Comparison of ENCODE assay signal across 13 mouse cellular contexts in genomic region chr6:17077720-17078119, GRCm38 (mm10). TPM values are rescaled to one million over a fixed set of nuclear protein-coding genes. Genes with fewer than 3 reads are reported as not detected.
DNase-seq lines count a peak whose midpoint lies in the region; ATAC-seq and TF ChIP-seq lines count a peak whose summit lies in the region.
"Had no signal": no experiment of that assay in that cellular context is flagged by ENCODE, and none has a peak within 500 bp of the region (broad histone marks: within the 10 kb centered on the region; RNA-seq: fewer than 3 reads in every experiment).

No protein-coding gene starts in this region.

- H3K9ac ChIP-seq in limb, embryonic 11.5 days (ENCODE audit: low read length): no peak overlapping the region
- H3K9ac ChIP-seq: hindbrain, embryonic 13.5 days; lung, embryonic 15.5 days; neural tube, embryonic 12.5 days had no signal

- H3K9me3 ChIP-seq in limb, embryonic 11.5 days (ENCODE audit: control insufficient read depth, low read length): no peaks in the 10 kb centered on the region
- no peaks in the 10 kb centered on the region for H3K9me3 ChIP-seq in limb, embryonic 10.5 days (replicated peaks)
- H3K9me3 ChIP-seq: hindbrain, embryonic 13.5 days; lung, embryonic 15.5 days; neural tube, embryonic 12.5 days had no signal

- H3K4me1 ChIP-seq in limb, embryonic 11.5 days (ENCODE audit: control insufficient read depth, insufficient read depth, low read length): peaks cover 4% of the 10 kb centered on the region; the same call in 1 of the 2 replicates
- peaks cover 22% of the 10 kb centered on the region for H3K4me1 ChIP-seq in limb, embryonic 10.5 days
- H3K4me1 ChIP-seq in kidney, adult 2 months (ENCODE audit: control insufficient read depth, insufficient read depth, low read length): peaks cover 8% of the 10 kb centered on the region; the same call in 1 of the 2 replicates

- TF ChIP-seq POLR2A in brain, embryonic 14.5 days (IDR thresholded peaks at IDR 0.05; ENCODE audit: borderline replicate concordance, extremely low read depth, insufficient read depth, insufficient read length, poor library complexity, severe bottlenecking): no peak
- no peak for TF ChIP-seq POLR2A in kidney, adult 2 months (IDR thresholded peaks at IDR 0.05; ENCODE audit: low read depth, low read length)

- DNase-seq in limb, embryonic 11.5 days (ENCODE audit: low spot score): no peak
- no peak for DNase-seq in limb, embryonic 10.5 days (ENCODE audit: low spot score)
- peak; percentile 47 for DNase-seq in brain, embryonic 14.5 days (ENCODE audit: low read depth)
- peak; percentile 58 for DNase-seq in kidney, adult 2 months
- peak; percentile 27 for DNase-seq in lung, postnatal 25 days (ENCODE audit: low spot score)
- no peak for DNase-seq in adrenal gland, postnatal 25 days
- no peak for DNase-seq in gastrocnemius, adult 18-20 months (ENCODE audit: low spot score)
- DNase-seq in gastrocnemius, adult 8-10 months (ENCODE audit: low spot score in 2 of 2): no peak
- DNase-seq: cerebellum, adult 2 months; spleen, adult 18-20 months had no signal

- no peak for ATAC-seq in limb, embryonic 11.5 days (ENCODE audit: insufficient number of reproducible peaks, low FRiP score, low TSS enrichment, low read depth)

- H3K27me3 ChIP-seq in limb, embryonic 11.5 days (ENCODE audit: control insufficient read depth, insufficient read depth, low read length): no peaks in the 10 kb centered on the region
- H3K27me3 ChIP-seq in limb, embryonic 10.5 days (ENCODE audit: low read depth, poor library complexity, severe bottlenecking): no peaks in the 10 kb centered on the region
- no peaks in the 10 kb centered on the region for H3K27me3 ChIP-seq in kidney, adult 2 months (replicated peaks; ENCODE audit: control insufficient read depth, insufficient read depth, low read length)
- H3K27me3 ChIP-seq: hindbrain, embryonic 13.5 days; lung, embryonic 15.5 days; neural tube, embryonic 12.5 days had no signal

- WGBS in limb, embryonic 11.5 days: 62% methylated on average over 3 of the region's 3 CpGs
- 57% methylated on average over 3 of the region's 3 CpGs for WGBS in limb, embryonic 10.5 days
- 23% methylated on average over 3 of the region's 3 CpGs for WGBS in kidney, adult 2 months

- no peaks in the 10 kb centered on the region for H3K36me3 ChIP-seq in limb, embryonic 11.5 days (ENCODE audit: control insufficient read depth, insufficient read depth, low read length)
- H3K36me3 ChIP-seq in limb, embryonic 10.5 days: no peaks in the 10 kb centered on the region
- no peaks in the 10 kb centered on the region for H3K36me3 ChIP-seq in kidney, adult 2 months (ENCODE audit: control insufficient read depth, insufficient read depth, low read length)
- H3K36me3 ChIP-seq: hindbrain, embryonic 13.5 days; lung, embryonic 15.5 days; neural tube, embryonic 12.5 days had no signal

- no peak overlapping the region for H3K4me3 ChIP-seq in limb, embryonic 11.5 days (ENCODE audit: low read depth, low read length)
- no peak overlapping the region for H3K4me3 ChIP-seq in limb, embryonic 10.5 days
- no peak overlapping the region for H3K4me3 ChIP-seq in kidney, adult 2 months (ENCODE audit: insufficient read depth, low read depth, low read length)
- H3K4me3 ChIP-seq: hindbrain, embryonic 13.5 days; lung, embryonic 15.5 days; neural tube, embryonic 12.5 days had no signal

- H3K4me2 ChIP-seq in limb, embryonic 11.5 days (ENCODE audit: low read depth, severe bottlenecking): no peak overlapping the region
- H3K4me2 ChIP-seq: hindbrain, embryonic 13.5 days; lung, embryonic 15.5 days; neural tube, embryonic 12.5 days had no signal

- H3K27ac ChIP-seq in limb, embryonic 11.5 days (replicated peaks; ENCODE audit: low read depth, low read length): 0 out of 2 replicates have a peak overlapping the region, but pooled peaks have one; percentile 18
- no peak overlapping the region for H3K27ac ChIP-seq in limb, embryonic 10.5 days
- H3K27ac ChIP-seq in kidney, adult 2 months (ENCODE audit: insufficient read depth, low read depth, low read length): no peak overlapping the region
- H3K27ac ChIP-seq: hindbrain, embryonic 13.5 days; lung, embryonic 15.5 days; neural tube, embryonic 12.5 days had no signal

- TF ChIP-seq CTCF in brain, embryonic 14.5 days (IDR thresholded peaks at IDR 0.05; ENCODE audit: borderline replicate concordance, extremely low read depth, insufficient read depth, insufficient read length): no peak
- TF ChIP-seq CTCF in kidney, adult 2 months (conservative IDR thresholded peaks at IDR 0.05; ENCODE audit: insufficient read depth, insufficient read length, low read depth, low read length): no peak

RNA-seq across cellular contexts. Expression of gene Tes, which starts 12.8 kb away (rescaled TPM):
- polyA plus RNA-seq in limb, embryonic 11.5 days (2014; fragmentation: Nextera tagmentation; extraction: Ambion mirVana): 126 and 128 TPM in 2 replicates
- 62.9 and 94.2 TPM in 2 replicates for polyA plus RNA-seq in limb, embryonic 10.5 days (2016; fragmentation: Nextera tagmentation; extraction: Ambion mirVana)
- 36.8 and 44.5 TPM in 2 replicates for polyA plus RNA-seq in brain, embryonic 14.5 days (2012; rRNA removed)
- polyA plus RNA-seq in kidney, adult 2 months (2012; rRNA removed): 20.4 and 21.5 TPM in 2 replicates
- total RNA-seq in adrenal gland, postnatal 25 days (2021): 8.7 and 11.1 TPM in 2 replicates
- 1 to 10 TPM; 1.1 to 2.1 TPM for total RNA-seq in gastrocnemius, adult 18-20 months (2021)
- 1 to 10 TPM in 1 of 4 experiments, under 1 TPM in 3; 0.51 to 1.6 (median 0.62) TPM for total RNA-seq in gastrocnemius, adult 8-10 months (2022)

Comparison
In these comparisons a context has a peak if more than half of its experiments do, and no peak if none do; other contexts are left out.
1. DNase-seq: peak in brain, embryonic 14.5 days (single experiment), kidney, adult 2 months (single experiment) and lung, postnatal 25 days (single experiment); none in limb, embryonic 11.5 days (single experiment), limb, embryonic 10.5 days (single experiment), adrenal gland, postnatal 25 days (single experiment), gastrocnemius, adult 18-20 months (single experiment) and gastrocnemius, adult 8-10 months (0 of 2).